Mouse (Mus musculus): ENCODE measurements around the gene Reln.

DNA sequence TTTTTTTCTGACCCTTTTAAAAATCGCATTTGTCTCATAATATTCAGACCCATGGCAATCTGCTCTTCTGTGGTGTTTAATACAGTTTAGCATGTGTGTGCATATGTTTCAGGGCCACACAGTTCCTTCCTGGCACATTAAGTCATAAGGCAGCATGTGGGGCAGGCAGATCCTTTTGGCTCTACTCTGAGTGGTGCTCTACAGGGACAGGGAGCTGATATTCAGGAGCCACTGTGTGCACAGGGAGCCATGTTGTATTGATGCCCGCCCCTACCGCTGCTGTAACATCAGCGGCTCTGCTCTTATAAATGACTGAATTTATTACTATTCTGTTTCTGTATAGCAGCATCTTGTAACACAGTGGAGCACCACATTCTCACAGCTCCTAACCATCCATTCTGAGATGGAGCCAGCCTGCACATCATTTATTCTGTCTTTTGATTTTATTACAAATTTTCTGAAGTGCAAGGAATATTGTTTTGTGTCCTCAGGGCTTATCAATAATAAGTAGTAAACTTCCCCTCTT lies 410.3 kb downstream of the Reln start:
- TF ChIP-seq MYOD1 (IDR thresholded peaks at IDR 0.05; ENCODE audit: control insufficient read depth in 1 of 3, insufficient read length in 2 of 3, low read depth in 2 of 3) (no peak), POLR2A (IDR thresholded peaks at IDR 0.05; ENCODE audit: insufficient read length, low read depth) (no peak), E2F4 (IDR thresholded peaks at IDR 0.05; ENCODE audit: insufficient read depth) (no peak), MAX (IDR thresholded peaks at IDR 0.05; ENCODE audit: low read depth) (no peak), MYOG (IDR thresholded peaks at IDR 0.05; ENCODE audit: control insufficient read depth in 1 of 3, insufficient read depth in 1 of 3, insufficient read length in 2 of 3, low read depth in 2 of 3) (no peak), TCF12 (IDR thresholded peaks at IDR 0.05; ENCODE audit: insufficient read depth, poor library complexity, severe bottlenecking) (no peak)
